Mouse (Mus musculus): Measurements from ENCODE around the gene Gabra4. TPM values are rescaled to one million over a fixed set of nuclear protein-coding genes. Genes with fewer than 3 reads are reported as not detected.

The Gabra4 gene
- polyA plus RNA-seq, 1 experiment from 2014 or later, result 1.4 TPM

GRCm38 (mm10) chr5:71639804-71640203, 18.3 kb downstream of the Gabra4 start:
- 85% methylated on average over 10 of the region's 10 CpGs for WGBS
- H3K4me3 ChIP-seq (ENCODE audit: low read length), result no peak overlapping the region
- H3K27ac ChIP-seq (ENCODE audit: low read length), result no peak overlapping the region
- ATAC-seq (ENCODE audit: low read depth), result no peak
- H3K27me3 ChIP-seq (ENCODE audit: control insufficient read depth, insufficient read depth, low read depth, low read length), result no peaks in the 10 kb centered on the region
- H3K4me1 ChIP-seq (replicated peaks; ENCODE audit: control insufficient read depth, insufficient read depth, low read length), result no peaks in the 10 kb centered on the region
- no peak overlapping the region for H3K4me2 ChIP-seq (ENCODE audit: low read depth, low read length)
- H3K9me3 ChIP-seq (ENCODE audit: control insufficient read depth, low read length), result no peaks in the 10 kb centered on the region
- H3K36me3 ChIP-seq (ENCODE audit: control insufficient read depth, insufficient read depth, low read length), result no peaks in the 10 kb centered on the region
- H3K9ac ChIP-seq (ENCODE audit: low read length), result no peak overlapping the region

- Histone ChIP-seq H3K4me1 (replicated peaks; ENCODE audit: control insufficient read depth, insufficient read depth, low read length) (no peaks in the 10 kb centered on the region), H3K27me3 (ENCODE audit: control insufficient read depth, insufficient read depth, low read depth, low read length) (no peaks in the 10 kb centered on the region), H3K4me3 (ENCODE audit: low read length) (no peak overlapping the region), H3K36me3 (ENCODE audit: control insufficient read depth, insufficient read depth, low read length) (no peaks in the 10 kb centered on the region), H3K27ac (ENCODE audit: low read length) (no peak overlapping the region), H3K9ac (ENCODE audit: low read length) (no peak overlapping the region), H3K9me3 (ENCODE audit: control insufficient read depth, low read length) (no peaks in the 10 kb centered on the region), H3K4me2 (ENCODE audit: low read depth, low read length) (no peak overlapping the region)
- ATAC-seq (ENCODE audit: low read depth), result no peak
- 82% methylated on average over 3 of the region's 3 CpGs for WGBS
These were observed 30.3 kb downstream of the Gabra4 start for GRCm38 (mm10) chr5:71627820-71628219.

GRCm38 (mm10) chr5:71616734-71617133, 41.4 kb downstream of the Gabra4 start:
- WGBS, result 49% methylated on average over 4 of the region's 4 CpGs
- H3K4me2 ChIP-seq (ENCODE audit: low read depth, low read length), result no peak overlapping the region
- ATAC-seq (ENCODE audit: low read depth), result no peak

GRCm38 (mm10) chr5:71614311-71614710, 43.8 kb downstream of the Gabra4 start:
- H3K36me3 ChIP-seq (ENCODE audit: control insufficient read depth, insufficient read depth, low read length), result no peaks in the 10 kb centered on the region
- no peak overlapping the region for H3K27ac ChIP-seq (ENCODE audit: low read length)
- H3K4me3 ChIP-seq (ENCODE audit: low read length), result no peak overlapping the region
- H3K4me2 ChIP-seq (ENCODE audit: low read depth, low read length), result no peak overlapping the region
- WGBS, result 92% methylated on average over 1 of the region's 1 CpGs
- no peaks in the 10 kb centered on the region for H3K9me3 ChIP-seq (ENCODE audit: control insufficient read depth, low read length)
- no peak overlapping the region for H3K9ac ChIP-seq (ENCODE audit: low read length)
- no peak for ATAC-seq (ENCODE audit: low read depth)
- no peaks in the 10 kb centered on the region for H3K27me3 ChIP-seq (ENCODE audit: control insufficient read depth, insufficient read depth, low read depth, low read length)
- no peaks in the 10 kb centered on the region for H3K4me1 ChIP-seq (replicated peaks; ENCODE audit: control insufficient read depth, insufficient read depth, low read length)

More at GRCm38 (mm10) chr5:71616734-71617133, 41.4 kb downstream of the Gabra4 start:
- Histone ChIP-seq H3K9ac (ENCODE audit: low read length) (no peak overlapping the region), H3K27ac (ENCODE audit: low read length) (no peak overlapping the region), H3K9me3 (ENCODE audit: control insufficient read depth, low read length) (no peaks in the 10 kb centered on the region), H3K27me3 (ENCODE audit: control insufficient read depth, insufficient read depth, low read depth, low read length) (no peaks in the 10 kb centered on the region), H3K4me3 (ENCODE audit: low read length) (no peak overlapping the region), H3K4me1 (replicated peaks; ENCODE audit: control insufficient read depth, insufficient read depth, low read length) (no peaks in the 10 kb centered on the region), H3K36me3 (ENCODE audit: control insufficient read depth, insufficient read depth, low read length) (no peaks in the 10 kb centered on the region)

- no peaks in the 10 kb centered on the region for H3K27me3 ChIP-seq (ENCODE audit: control insufficient read depth, insufficient read depth, low read depth, low read length)
- WGBS, result 81% methylated on average over 1 of the region's 1 CpGs
- ATAC-seq (ENCODE audit: low read depth), result no peak
These were observed 49.4 kb downstream of the Gabra4 start for GRCm38 (mm10) chr5:71608735-71609134.

GRCm38 (mm10) chr5:71606907-71607306, 51.2 kb downstream of the Gabra4 start:
- Histone ChIP-seq H3K36me3 (ENCODE audit: control insufficient read depth, insufficient read depth, low read length) (no peaks in the 10 kb centered on the region), H3K4me1 (replicated peaks; ENCODE audit: control insufficient read depth, insufficient read depth, low read length) (no peaks in the 10 kb centered on the region), H3K9ac (ENCODE audit: low read length) (no peak overlapping the region), H3K4me3 (ENCODE audit: low read length) (no peak overlapping the region), H3K27ac (ENCODE audit: low read length) (no peak overlapping the region), H3K9me3 (ENCODE audit: control insufficient read depth, low read length) (no peaks in the 10 kb centered on the region), H3K4me2 (ENCODE audit: low read depth, low read length) (no peak overlapping the region), H3K27me3 (ENCODE audit: control insufficient read depth, insufficient read depth, low read depth, low read length) (no peaks in the 10 kb centered on the region)
- WGBS, result 64% methylated on average over 4 of the region's 4 CpGs
- no peak for ATAC-seq (ENCODE audit: low read depth)

More at GRCm38 (mm10) chr5:71608735-71609134, 49.4 kb downstream of the Gabra4 start:
- no peak overlapping the region for H3K27ac ChIP-seq (ENCODE audit: low read length)
- no peaks in the 10 kb centered on the region for H3K4me1 ChIP-seq (replicated peaks; ENCODE audit: control insufficient read depth, insufficient read depth, low read length)
- H3K36me3 ChIP-seq (ENCODE audit: control insufficient read depth, insufficient read depth, low read length), result no peaks in the 10 kb centered on the region
- no peak overlapping the region for H3K4me2 ChIP-seq (ENCODE audit: low read depth, low read length)
- no peak overlapping the region for H3K9ac ChIP-seq (ENCODE audit: low read length)
- no peaks in the 10 kb centered on the region for H3K9me3 ChIP-seq (ENCODE audit: control insufficient read depth, low read length)
- H3K4me3 ChIP-seq (ENCODE audit: low read length), result no peak overlapping the region

GRCm38 (mm10) chr5:71604128-71604690, 53.9 kb downstream of the Gabra4 start:
- H3K27me3 ChIP-seq (ENCODE audit: control insufficient read depth, insufficient read depth, low read depth, low read length), result no peaks in the 10 kb centered on the region
- WGBS, result 56% methylated on average over 8 of the region's 8 CpGs
- no peaks in the 10 kb centered on the region for H3K4me1 ChIP-seq (replicated peaks; ENCODE audit: control insufficient read depth, insufficient read depth, low read length)
- H3K9me3 ChIP-seq (ENCODE audit: control insufficient read depth, low read length), result no peaks in the 10 kb centered on the region
- H3K27ac ChIP-seq (ENCODE audit: low read length), result no peak overlapping the region
- no peaks in the 10 kb centered on the region for H3K36me3 ChIP-seq (ENCODE audit: control insufficient read depth, insufficient read depth, low read length)
- no peak overlapping the region for H3K4me3 ChIP-seq (ENCODE audit: low read length)
- H3K9ac ChIP-seq (ENCODE audit: low read length), result no peak overlapping the region
- ATAC-seq (ENCODE audit: low read depth), result no peak
- no peak overlapping the region for H3K4me2 ChIP-seq (ENCODE audit: low read depth, low read length)

- H3K4me2 ChIP-seq (ENCODE audit: low read depth, low read length), result no peak overlapping the region
- WGBS, result 53% methylated on average over 2 of the region's 2 CpGs
These were observed 62.8 kb downstream of the Gabra4 start for GRCm38 (mm10) chr5:71595321-71595720.

GRCm38 (mm10) chr5:71593745-71594255, 64.3 kb downstream of the Gabra4 start:
- no peak overlapping the region for H3K27ac ChIP-seq (ENCODE audit: low read length)
- H3K27me3 ChIP-seq (ENCODE audit: control insufficient read depth, insufficient read depth, low read depth, low read length), result no peaks in the 10 kb centered on the region
- no peaks in the 10 kb centered on the region for H3K36me3 ChIP-seq (ENCODE audit: control insufficient read depth, insufficient read depth, low read length)
- H3K9ac ChIP-seq (ENCODE audit: low read length), result no peak overlapping the region
- H3K9me3 ChIP-seq (ENCODE audit: control insufficient read depth, low read length), result no peaks in the 10 kb centered on the region
- no peaks in the 10 kb centered on the region for H3K4me1 ChIP-seq (replicated peaks; ENCODE audit: control insufficient read depth, insufficient read depth, low read length)
- no peak for ATAC-seq (ENCODE audit: low read depth)
- 65% methylated on average over 2 of the region's 2 CpGs for WGBS
- H3K4me3 ChIP-seq (ENCODE audit: low read length), result no peak overlapping the region
- H3K4me2 ChIP-seq (ENCODE audit: low read depth, low read length), result no peak overlapping the region

More at GRCm38 (mm10) chr5:71595321-71595720, 62.8 kb downstream of the Gabra4 start:
- Histone ChIP-seq H3K4me1 (replicated peaks; ENCODE audit: control insufficient read depth, insufficient read depth, low read length) (no peaks in the 10 kb centered on the region), H3K9ac (ENCODE audit: low read length) (no peak overlapping the region), H3K27ac (ENCODE audit: low read length) (no peak overlapping the region), H3K4me3 (ENCODE audit: low read length) (no peak overlapping the region), H3K27me3 (ENCODE audit: control insufficient read depth, insufficient read depth, low read depth, low read length) (no peaks in the 10 kb centered on the region), H3K9me3 (ENCODE audit: control insufficient read depth, low read length) (no peaks in the 10 kb centered on the region), H3K36me3 (ENCODE audit: control insufficient read depth, insufficient read depth, low read length) (no peaks in the 10 kb centered on the region)
- no peak for ATAC-seq (ENCODE audit: low read depth)
